16 mouse cellular contexts compared by ENCODE assay signal in the genomic region with DNA sequence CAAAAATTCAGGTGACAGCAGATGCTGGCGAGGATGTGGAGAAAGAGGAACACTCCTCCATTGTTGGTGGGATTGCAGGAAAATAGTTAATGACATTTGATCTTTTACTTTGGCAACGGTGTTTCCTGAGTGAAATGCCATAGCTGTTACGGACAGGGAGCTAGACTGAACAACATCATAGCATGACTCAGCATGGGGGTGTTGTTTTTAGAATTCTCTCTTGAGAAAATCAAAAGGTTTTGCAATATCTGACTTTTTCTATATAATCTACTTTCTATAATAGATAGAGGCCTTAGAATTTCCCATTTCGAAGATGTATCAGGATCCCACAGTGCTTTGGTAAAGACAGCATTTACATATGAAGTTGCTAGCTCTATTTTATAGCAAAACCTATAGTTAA. TPM values are rescaled to one million over a fixed set of nuclear protein-coding genes. Genes with fewer than 3 reads are reported as not detected.
"Had no signal": no experiment of that assay in that cellular context is flagged by ENCODE, and none has a peak within 500 bp of the region (broad histone marks: within the 10 kb centered on the region; RNA-seq: fewer than 3 reads in every experiment).

No protein-coding gene starts in this region.

- H3K27me3 ChIP-seq: megakaryocyte, embryonic 14.5 days; midbrain, embryonic 13.5 days; midbrain, embryonic 15.5 days; neural tube, embryonic 12.5 days; stomach, embryonic 15.5 days had no signal

- H3K36me3 ChIP-seq: midbrain, embryonic 13.5 days; midbrain, embryonic 15.5 days; neural tube, embryonic 12.5 days; stomach, embryonic 15.5 days had no signal

- H3K4me1 ChIP-seq: megakaryocyte, embryonic 14.5 days; midbrain, embryonic 13.5 days; midbrain, embryonic 15.5 days; neural tube, embryonic 12.5 days; stomach, embryonic 15.5 days had no signal

- DNase-seq: lung, adult 18-20 months; lung, embryonic 14.5 days; lung, postnatal 10 days; lung, postnatal 4 days; right cerebral cortex, postnatal 14 days; thymus, adult 18-20 months; thymus, postnatal 14 days; thymus, postnatal 36 days had no signal

- H3K4me3 ChIP-seq: megakaryocyte, embryonic 14.5 days; midbrain, embryonic 13.5 days; midbrain, embryonic 15.5 days; neural tube, embryonic 12.5 days; stomach, embryonic 15.5 days had no signal

- ATAC-seq: midbrain, embryonic 13.5 days; midbrain, embryonic 15.5 days had no signal

- H3K27ac ChIP-seq: midbrain, embryonic 13.5 days; midbrain, embryonic 15.5 days; neural tube, embryonic 12.5 days; stomach, embryonic 15.5 days; stomach, postnatal 0 days had no signal

- H3K9me3 ChIP-seq: megakaryocyte, embryonic 14.5 days; midbrain, embryonic 13.5 days; midbrain, embryonic 15.5 days; neural tube, embryonic 12.5 days; stomach, embryonic 15.5 days had no signal

RNA-seq across cellular contexts. Expression of gene Trpm3, which starts 39.7 kb away (rescaled TPM):
- total RNA-seq: monocyte, adult 5-6 weeks; neutrophil, adult 5-6 weeks had no signal
